Mouse (Mus musculus) MEL-GATA-1-ER (cell line): ENCODE data around the gene Klrb1a.
A peak's percentile ranks its signal among the peaks of the same experiment; 100 is the strongest.
"Not testable (repeated sequence)": the region's sequence is repeated elsewhere in the genome, so short reads cannot be mapped to it uniquely, and the experiment has no call there.

Experiments
- DNase-seq: peaks from one replicate; pipeline ENCODE4 v3.0.0-alpha.2; 2012; ENCODE audit warnings: low read depth; ENCODE audit errors: extremely low read depth

The Klrb1a gene

GRCm38 (mm10) chr6:128623433-128623832, at the start of gene Klrb1a:
Gene Klrb1a (minus strand): TSS chr6:128623533.
- DNase-seq = not testable (repeated sequence)

GRCm38 (mm10) chr6:128669936-128670335, 46.6 kb upstream of the Klrb1a start:
- DNase-seq = no peak

GRCm38 (mm10) chr6:128662206-128662605, 38.9 kb upstream of the Klrb1a start, which contains the start of gene Clec2h:
Gene Clec2h (plus strand): TSS chr6:128662385.
- DNase-seq = no peak

GRCm38 (mm10) chr6:128661249-128661648, 37.9 kb upstream of the Klrb1a start:
- no peak for DNase-seq

GRCm38 (mm10) chr6:128652938-128653337, 29.6 kb upstream of the Klrb1a start:
- DNase-seq = no peak

GRCm38 (mm10) chr6:128650827-128651226, 27.5 kb upstream of the Klrb1a start:
- not testable (repeated sequence) for DNase-seq

GRCm38 (mm10) chr6:128650187-128650586, 26.9 kb upstream of the Klrb1a start:
- no peak for DNase-seq

GRCm38 (mm10) chr6:128649681-128650080, 26.3 kb upstream of the Klrb1a start:
- no peak for DNase-seq

- not testable (repeated sequence) for DNase-seq
These were observed 22.4 kb upstream of the Klrb1a start for GRCm38 (mm10) chr6:128645708-128646107.

- not testable (repeated sequence) for DNase-seq
These were observed 21.4 kb upstream of the Klrb1a start for GRCm38 (mm10) chr6:128644694-128645093.

GRCm38 (mm10) chr6:128643999-128644398, 20.7 kb upstream of the Klrb1a start:
- peak; percentile 17 for DNase-seq

- DNase-seq = no peak
These were observed 17.9 kb upstream of the Klrb1a start for GRCm38 (mm10) chr6:128641116-128641716.

- no peak for DNase-seq
These were observed 17.3 kb upstream of the Klrb1a start for GRCm38 (mm10) chr6:128640673-128641072.

GRCm38 (mm10) chr6:128630912-128631905, 7.9 kb upstream of the Klrb1a start:
- DNase-seq = not testable (repeated sequence)

- peak; percentile 24 for DNase-seq
These were observed 6.7 kb upstream of the Klrb1a start for GRCm38 (mm10) chr6:128629771-128630739.

GRCm38 (mm10) chr6:128625246-128625645, 1.9 kb upstream of the Klrb1a start:
- DNase-seq = not testable (repeated sequence)

GRCm38 (mm10) chr6:128624425-128624824, 1.1 kb upstream of the Klrb1a start:
- no peak for DNase-seq

- no peak for DNase-seq
These were observed 600 bp downstream of the Klrb1a start for GRCm38 (mm10) chr6:128622733-128623132.

- no peak for DNase-seq
These were observed 17.0 kb downstream of the Klrb1a start for GRCm38 (mm10) chr6:128606350-128606749.

GRCm38 (mm10) chr6:128604512-128604911, 18.8 kb downstream of the Klrb1a start:
- DNase-seq = peak; percentile 62
